Mouse (Mus musculus) testis, postnatal 10 days (tissue): ENCODE measurements around the gene Borcs7.
A peak's percentile ranks its signal among the peaks of the same experiment; 100 is the strongest.

Experiments
- DNase-seq: peaks from one replicate; pipeline ENCODE4 v3.0.0; 2021; ENCODE audit warnings: low spot score

Gene Borcs7

DNA sequence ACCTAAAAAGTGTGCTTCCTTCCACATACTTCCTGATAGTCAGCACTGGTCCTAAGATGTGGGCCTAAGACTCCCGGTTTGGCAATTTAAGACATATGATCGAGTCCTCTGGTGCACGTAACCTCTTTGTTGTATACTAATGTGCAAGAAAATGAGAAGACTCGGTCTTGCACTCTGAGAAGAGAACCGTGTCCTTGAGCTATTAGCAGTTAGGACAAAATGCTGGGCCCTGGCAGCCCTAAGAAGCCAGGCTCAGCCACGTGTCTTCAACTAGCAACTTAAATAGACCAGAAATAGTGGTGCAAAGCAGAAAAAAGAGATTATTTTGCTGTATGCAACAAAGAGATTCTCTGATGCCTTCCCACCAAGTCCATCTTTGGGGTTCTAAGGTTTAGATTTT lies 26.9 kb upstream of the Borcs7 start:
- no peak for DNase-seq

DNA sequence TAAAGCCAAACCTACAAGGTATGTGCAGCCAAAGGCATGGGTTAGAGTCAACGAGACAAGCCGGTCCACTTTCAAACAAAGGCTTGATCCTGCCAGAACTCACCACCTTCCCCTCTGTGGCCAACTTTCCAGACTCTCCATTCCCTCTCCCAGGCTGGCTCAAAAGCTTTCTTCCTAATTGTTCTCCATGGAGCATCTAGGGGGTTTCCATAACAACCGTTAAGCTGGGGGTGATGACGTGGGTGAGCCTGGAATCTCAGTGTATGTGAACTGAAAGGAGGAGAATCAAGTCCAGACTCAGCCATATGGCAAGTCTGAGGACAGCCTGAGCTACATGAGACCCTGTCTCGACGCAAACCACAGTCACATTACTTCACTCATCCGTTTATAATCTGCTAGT lies 24.2 kb upstream of the Borcs7 start:
- DNase-seq: no peak

DNA sequence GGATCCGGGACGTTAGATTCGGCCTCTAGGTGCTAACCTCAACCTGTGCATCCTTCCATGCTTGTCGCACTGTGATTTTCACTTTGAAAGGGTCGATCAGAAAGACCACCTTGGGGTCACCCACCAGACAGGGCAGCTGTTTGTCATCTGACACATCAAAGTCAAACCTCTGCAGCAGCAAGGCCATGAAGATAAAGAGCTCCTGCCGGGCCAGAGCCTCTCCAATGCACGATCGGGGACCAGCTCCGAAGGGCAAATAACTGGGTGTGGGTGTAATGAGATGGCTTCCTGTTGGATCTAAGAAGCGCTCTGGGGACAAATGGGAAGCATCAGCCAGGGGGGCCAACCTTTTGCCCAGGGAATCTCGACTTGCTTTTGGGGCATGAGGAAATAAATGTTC lies 22.4 kb upstream of the Borcs7 start:
- no peak for DNase-seq

DNA sequence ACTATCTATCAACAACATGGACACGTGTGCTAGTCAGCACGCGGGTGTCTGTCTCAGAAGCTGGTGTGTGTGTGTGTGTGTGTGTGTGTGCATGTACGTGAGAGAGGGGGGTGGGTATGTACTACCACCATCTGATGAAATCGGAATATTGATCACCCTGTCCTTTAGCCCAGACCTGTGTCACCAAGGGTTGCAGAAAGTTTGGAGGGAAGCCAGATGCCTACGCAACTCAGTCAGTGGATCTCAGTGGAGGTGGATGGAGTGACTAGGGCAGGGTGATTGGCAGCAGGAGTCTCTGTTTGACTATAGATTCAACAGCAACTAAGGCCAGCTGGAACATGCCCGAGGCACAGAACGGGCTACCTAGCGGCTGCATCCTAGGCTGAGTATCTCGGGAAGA lies 21.4 kb upstream of the Borcs7 start:
- DNase-seq: no peak

DNA sequence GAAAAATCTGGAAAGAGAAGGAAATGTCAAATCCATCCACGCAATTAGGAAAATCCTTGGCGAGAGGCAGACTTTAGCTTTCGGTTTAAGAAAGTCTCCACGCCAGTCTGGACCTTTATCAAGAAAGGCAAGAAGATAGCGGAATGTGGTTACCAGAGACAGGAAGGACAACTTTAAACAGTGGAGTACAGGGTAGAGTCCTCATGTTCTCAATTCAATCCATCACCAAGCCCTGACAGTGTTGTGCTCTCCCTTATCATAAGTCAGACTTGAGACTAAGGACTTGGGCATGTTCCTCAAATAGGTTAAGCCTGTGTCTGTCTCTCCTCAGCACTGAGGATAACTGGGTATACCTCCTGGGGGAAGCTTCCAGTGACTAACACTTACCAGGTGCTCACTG lies 19.9 kb upstream of the Borcs7 start:
- DNase-seq: no peak

DNA sequence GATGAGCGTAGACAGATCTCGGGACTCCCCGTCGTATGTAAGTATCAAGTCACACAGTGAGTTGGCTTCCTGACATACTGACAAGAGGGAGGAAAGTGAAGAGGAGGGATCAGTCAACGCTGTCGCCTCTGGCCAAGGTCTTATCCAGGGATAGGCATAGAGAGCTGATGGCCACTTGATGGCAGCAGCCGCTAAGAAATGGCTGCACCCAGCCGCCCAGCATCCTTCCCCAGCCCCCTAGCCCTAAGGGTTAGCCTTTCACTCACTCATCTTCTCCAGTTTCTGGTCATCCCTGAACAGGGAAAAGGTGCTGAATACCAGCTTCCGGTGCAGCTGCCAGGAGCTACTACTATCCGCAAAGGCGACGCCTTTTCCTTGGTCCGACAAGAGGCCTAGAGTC lies 19.0 kb upstream of the Borcs7 start:
- peak; percentile 79 for DNase-seq

DNA sequence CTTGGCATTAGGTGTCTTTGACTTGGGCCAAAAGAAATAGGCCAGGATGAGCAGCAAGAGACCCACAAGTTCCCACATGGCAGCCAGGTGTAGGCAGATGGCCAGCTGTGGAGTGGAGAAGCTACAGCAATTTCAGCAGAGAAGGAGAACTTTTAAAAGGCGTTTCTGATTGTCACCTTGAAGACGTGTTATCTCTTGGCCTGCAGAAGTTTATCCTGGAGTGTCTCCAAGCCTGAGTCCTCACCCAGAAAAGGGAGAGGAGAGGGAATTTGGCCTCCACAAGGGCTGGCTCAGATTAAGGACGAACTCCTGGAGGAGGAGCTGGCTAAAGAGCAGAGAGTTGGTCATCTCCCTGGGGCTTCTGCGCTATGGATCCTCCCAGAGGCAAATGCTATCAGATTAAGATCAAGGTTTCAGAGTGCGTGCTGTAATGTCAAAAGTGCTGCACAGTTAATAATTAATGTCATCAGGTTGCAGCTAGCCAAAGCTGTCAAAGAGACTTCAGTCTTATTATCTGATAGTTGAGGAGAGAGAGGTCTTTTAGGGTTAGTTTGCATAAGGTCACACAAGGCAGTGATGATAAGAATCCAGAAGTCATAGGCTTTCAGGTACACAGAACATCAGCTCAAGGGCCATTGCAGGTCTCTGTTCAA lies 16.8 kb upstream of the Borcs7 start, which contains the start of gene Cyp17a1:
Gene Cyp17a1 (minus strand): TSS at position 407 of the 653 bp plus-strand sequence.
- DNase-seq: no peak

DNA sequence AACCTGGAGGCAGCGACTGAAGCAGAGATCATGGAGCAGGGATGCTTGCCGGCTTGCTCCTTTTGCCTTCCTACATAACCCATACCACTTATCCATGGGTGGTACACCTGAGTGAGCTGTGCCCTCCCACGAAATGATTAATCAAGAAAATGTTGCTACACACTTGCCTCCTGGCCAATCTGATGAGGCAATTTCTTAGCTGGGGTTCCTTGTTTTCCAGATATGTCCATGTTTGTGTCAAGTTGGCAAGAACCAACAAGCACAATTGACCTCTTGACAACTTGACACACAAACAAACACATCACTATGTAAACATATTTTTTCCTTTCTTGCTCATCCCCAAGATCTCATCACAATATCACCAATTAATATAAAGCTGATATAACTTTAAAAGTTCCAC lies 14.1 kb upstream of the Borcs7 start:
- DNase-seq: no peak

DNA sequence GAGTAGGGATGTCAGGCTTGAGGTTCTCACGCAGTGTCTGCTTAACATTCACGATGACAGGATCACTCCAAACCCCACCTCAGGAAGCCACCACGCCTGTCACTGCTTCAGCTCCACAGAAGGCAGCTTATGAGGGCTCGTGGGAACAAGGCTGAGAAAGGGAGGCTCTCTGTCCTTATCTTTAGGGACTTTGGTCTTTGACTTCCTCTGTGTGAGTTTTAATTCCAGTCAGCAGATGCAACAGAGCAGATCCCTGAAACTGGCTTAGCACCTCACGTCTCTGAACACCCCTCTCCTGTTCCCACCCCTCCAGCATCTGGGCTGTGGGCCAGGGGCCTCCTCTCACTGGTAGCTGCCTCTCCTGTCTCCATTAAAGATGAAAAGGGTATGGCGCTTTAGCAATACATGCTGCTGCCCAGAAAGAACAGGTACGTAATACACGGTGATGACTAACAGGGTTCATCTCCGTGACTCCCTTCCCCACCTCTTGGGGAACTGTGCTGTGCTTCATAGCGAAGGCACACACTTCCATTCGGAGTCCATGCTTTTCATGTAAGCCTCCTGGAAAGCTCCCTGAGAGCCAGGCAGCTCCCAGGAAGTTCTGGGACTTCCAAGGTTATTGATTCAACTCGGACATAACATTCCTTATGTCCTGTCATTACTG lies 9.9 kb upstream of the Borcs7 start:
- no peak for DNase-seq

DNA sequence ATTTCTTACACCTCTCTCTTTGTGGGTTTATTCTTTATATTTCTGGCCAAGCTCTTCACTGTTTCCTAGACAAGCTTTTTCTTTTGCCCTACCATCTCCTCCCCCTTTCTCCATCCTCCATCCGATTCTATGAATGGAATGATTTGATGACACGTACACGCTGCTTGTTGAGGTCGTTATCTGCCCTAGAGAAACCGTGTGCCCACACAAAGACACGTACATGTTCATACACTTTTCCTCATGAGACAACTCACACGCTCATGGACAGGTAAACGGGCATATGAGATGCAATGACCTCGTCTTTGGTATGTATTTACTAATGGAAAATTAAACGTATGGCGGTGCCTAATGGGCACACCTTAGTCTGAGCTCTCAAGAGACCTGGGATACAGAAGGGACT lies 681 bp downstream of the Borcs7 start:
- no peak for DNase-seq

DNA sequence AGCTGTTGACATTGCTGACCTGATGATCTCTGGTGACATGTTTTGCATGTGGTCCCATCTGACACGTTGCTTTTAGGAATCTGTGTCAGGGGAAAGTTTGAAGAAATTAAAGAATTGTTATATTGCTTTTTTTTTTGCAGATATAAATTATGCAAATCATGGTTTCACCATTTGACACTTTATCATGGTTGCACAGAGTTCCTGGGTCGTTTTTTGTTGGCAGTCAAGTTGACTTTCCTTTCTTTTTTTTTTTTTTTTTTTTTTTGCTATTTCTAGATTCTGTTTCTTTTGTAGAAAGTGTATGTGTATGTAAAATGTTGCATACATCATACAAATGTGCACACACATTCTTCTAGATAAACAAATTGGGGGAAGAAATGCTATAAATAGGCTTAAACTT lies 1.4 kb downstream of the Borcs7 start:
- DNase-seq: no peak

DNA sequence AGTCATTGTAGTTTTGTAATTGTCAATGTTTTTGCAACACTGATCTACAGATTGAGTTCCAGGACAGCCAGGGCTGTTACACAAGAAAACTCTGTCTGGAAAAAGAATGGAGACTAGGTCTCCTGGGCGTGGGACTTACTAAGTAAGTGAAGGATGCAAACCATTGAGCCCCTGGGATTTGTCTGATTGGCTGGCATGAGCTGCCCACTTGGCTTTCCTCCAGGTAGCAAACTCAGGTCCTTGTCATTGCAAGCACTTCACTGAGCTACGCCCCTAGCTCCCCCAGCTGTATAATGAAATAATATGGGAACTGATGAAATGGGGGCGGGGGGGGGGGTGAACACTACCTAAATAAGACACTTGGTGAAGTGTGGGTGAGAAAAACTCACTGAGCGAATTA lies 3.4 kb downstream of the Borcs7 start:
- DNase-seq: no peak

DNA sequence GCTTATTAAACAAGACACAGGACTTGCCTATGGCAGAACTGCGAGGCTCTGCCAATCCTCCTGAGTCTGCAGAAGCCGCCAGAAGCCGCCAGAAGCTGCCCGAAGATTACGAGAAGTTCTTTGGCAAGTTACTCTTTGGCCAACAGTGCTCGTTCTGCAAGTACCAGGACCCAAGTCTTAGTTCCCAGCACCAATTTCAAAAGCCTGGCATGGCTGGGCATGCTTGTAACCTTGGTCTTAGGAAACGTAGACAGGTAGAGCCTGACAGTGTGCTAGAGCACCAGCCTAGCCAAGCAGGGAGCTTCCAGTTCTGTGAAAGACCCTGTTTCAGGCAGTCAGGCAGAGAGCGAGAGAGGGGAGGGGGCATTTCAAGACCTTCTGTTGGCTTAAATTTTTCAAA lies 6.8 kb downstream of the Borcs7 start:
- no peak for DNase-seq

DNA sequence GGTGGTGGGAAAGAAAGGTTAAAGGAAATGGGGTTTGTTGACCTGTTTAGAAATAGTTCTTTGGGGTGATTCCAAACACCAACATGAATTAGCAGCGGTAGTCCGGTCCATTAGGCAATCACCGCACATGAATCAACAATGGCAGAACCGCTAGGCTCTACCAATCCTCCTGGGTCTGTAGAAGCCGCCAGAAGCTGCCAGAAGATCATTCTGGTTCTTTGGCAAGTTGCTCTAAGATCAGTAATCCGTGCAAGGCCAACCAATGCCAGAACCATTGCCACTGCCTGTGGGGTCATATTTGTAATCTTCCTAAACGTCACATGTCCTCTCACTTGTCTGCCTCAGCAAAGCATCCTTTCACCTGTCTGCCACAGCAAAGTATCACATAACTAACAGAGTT lies 7.2 kb downstream of the Borcs7 start:
- no peak for DNase-seq

DNA sequence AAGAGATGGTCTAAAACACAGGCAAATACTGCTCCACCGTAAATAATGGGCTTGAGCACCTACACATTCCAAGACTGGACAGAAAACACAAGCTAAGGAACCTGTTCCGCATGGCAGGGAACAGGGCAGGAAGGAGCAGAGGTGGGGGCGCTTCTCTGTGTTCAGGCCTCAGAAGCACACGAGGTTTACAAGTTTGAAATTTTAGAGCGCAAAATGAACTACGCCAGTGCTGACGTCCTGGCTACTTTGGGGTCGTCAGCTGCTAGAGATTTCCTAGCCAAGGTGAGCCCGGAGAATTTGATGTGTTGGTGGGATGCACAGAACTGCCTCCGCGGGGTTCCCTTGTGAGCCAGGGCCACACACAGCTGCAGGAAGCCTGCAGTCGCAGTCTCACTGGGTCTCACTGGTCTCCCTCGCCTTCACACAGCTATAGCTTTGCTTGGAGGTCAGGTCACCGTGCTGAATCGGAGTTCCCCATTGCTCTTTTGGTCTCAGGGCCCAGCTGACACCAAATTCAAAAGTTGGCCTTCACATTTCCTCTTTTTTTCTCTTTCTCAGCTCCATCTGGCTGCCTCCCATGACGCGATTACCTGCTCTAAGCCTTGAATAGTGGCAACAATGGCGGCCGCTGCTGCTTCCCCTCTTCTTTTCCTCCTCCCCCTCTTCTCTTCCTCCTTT lies 8.3 kb downstream of the Borcs7 start:
- no peak for DNase-seq

DNA sequence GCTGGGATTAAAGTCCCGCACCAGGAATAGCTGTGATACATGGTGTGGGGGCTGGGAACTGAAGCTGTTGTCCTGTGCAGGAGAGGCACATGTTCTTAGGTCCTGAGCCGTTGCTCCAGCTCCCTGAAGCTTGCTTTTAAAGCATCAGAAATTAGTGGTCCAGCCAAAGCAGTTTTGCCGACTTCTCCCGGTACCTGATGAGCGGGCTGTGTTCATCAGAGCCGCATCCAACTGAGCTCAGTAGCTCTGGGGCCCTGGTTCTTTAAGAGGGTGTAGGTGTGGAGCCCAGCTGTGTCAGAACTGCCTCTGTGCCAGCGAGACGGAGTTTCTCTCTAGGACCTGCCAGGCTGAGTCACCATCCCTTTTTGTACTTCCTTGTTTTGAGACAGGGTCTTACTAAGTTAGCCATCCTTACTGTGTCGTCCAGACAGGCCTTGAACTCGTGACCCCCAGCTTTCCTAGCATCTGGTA lies 9.3 kb downstream of the Borcs7 start:
- DNase-seq: no peak

DNA sequence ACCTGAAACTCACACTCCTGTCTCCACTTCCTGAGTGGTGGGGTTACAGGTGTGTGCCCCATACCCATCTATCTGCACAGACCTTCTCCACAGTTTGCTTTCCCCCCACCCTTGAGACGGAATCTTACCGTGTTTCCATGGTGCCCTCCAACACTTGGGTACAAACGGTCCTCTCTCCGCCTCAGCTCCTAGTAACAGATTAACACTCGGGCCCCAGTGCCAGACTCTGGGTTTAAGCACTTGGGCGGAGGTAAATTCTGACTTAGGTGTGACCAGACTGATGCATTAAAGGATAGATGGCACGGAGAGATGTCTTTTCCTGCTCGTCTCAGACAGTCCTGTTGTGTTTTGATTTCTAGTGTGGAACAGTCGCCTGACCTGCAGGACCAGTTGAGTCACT lies 11.4 kb downstream of the Borcs7 start:
- DNase-seq: no peak

DNA sequence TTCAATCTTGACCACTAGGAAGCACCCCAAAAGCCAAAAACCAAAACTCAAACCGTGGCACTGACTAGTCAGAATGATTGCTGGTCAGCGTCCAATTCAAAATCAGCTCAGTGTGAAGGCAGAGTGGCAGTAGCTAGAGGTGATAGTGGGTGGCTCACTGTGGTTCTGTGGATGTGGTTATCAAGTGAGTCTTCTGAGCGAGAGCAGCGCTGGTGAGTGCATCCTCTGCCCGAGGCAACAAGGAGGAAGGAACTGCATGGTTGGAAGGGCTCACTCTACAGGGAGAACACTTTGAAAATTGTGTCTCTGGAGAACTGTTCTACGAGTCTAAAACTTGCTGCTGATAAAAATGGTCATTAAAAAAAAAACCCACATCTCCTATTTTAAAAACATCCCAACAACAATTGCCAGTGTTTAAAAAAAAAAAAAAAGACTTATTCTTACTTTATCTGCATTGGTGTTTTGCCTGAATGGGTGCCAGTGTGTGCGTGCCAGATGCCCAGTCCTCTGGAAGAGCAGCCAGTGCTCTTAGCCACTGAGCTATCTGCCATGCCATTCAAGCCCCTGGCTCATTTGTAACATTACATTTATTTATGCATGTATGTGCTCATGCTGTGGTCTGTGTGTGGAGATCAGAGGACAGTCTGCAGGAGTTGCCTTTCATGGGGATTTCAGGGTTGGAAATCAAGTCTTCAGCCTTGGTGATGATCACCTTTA lies 16.2 kb downstream of the Borcs7 start:
- DNase-seq: no peak

DNA sequence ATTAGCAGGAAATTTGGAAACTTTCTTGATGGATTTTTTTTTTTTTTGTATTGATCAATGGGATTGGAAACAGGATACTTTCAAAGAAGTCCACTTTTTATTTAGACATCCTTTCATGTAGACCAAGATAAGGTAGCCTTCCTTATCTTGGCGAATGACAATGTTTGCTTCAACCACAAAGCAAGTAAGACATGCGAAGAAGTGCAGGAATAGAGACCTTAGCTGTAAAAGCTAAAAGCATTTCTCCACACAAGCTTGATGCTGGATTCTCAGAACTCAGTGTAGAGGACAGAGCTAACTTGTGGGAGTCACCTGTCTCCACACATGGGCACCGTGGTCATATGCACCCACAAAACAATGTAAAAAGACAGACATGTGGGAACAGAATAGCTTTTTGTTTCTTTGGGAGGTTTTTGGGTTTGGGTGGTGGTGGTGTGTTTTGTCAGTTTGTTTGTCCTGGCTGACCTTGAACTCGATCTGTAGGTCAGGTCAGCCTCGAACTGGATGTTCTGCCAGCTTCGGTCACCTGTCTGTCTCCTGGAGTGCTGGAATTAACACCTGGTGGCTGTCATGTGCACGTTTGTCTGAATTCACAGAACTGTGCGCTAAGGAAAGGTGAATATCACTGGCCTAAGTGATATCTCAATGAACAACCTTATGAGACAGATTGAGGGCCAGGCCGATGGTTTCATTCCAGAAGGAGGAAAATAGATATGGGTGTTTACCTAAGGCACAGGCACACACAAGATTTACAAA lies 17.0 kb downstream of the Borcs7 start:
- no peak for DNase-seq

DNA sequence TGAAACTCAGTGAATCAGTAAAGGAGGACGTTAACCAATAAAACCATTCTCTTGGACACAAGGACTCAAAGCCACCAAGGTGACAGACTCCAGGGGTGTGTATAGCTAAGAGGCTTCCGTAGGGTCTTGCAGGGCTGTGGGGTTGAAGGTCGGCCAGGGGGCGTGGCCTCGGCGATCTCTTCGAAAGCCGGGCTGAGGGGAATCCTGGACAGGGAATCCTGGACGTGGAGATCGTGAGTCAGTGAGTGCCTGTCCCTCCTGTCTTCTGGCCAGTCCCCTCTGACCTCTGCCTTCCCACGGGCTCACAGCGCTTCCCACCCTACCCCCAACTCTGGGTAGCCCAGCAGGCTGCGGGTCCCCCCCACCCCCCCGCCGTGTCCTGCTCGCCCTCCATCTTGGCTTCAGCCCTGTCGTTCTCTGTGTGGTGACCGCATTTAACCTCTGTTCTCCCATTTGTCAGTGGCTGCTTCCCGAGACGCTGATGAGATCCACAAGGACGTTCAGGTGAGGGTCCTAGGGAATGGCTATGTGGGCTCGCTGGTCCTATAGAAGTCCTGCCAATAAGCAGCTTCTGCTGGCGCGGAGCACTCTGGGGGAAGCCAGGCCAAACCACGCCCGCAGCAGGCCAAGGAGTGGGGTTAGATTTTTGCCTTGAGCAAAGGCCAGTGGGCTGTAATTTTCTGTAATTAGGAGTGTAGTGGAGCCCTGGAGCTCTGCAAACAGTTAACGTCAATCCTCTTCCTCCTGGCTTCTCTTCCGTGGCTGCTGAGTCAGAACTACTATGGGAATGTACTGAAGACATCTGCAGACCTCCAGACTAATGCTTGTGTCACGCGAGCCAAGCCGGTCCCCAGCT lies 17.8 kb downstream of the Borcs7 start, which contains the start of gene As3mt:
Gene As3mt (plus strand): TSS at position 163 of the 856 bp plus-strand sequence.
- peak; percentile 90 for DNase-seq

DNA sequence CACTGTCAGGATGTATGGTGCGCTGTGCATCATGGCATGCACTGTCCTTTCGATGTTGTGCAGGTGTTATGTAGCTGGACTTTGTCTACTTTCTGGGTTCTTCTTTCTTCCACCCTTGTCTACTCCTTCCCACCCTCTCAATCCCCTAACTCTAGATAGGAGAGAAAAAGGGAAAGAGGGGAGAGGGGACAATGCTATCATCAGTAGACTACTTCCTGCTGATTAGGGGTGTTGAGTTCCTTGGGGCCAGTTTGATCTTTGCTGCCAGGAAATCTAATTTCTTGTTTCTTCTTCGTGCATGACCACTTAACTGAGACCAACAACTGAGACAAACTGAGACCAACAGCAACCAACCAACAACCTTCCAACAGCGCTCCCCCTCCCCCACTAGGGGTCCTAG lies 20.9 kb downstream of the Borcs7 start:
- no peak for DNase-seq
